Mouse (Mus musculus) CH12.LX (cell line): ENCODE data around the gene Adamtsl1. TPM values are rescaled to one million over a fixed set of nuclear protein-coding genes. Genes with fewer than 3 reads are reported as not detected.

Experiments
- DNase-seq: peaks from one replicate; pipeline ENCODE4 v3.0.0-alpha.2; 2013; ENCODE audit errors: extremely low read depth
- H3K27ac ChIP-seq: 2 replicates; pipeline ENCODE4 v1.5.1; 2012; ENCODE audit warnings: low read depth, mild to moderate bottlenecking, control low read depth, moderate library complexity; ENCODE audit not compliant: insufficient read depth
- H3K27me3 ChIP-seq: replicated peaks from 2 replicates; pipeline ENCODE3; 2012; ENCODE audit warnings: inconsistent platforms
- H3K36me3 ChIP-seq, 2 experiments: replicated peaks in 1 of 2; 2 replicates each; pipeline versions ENCODE3 to v1.6.1; 2012; ENCODE audit warnings: inconsistent platforms in 1 of 2, low read length in 1 of 2, mild to moderate bottlenecking in 1 of 2, mixed read lengths in 1 of 2, moderate library complexity in 1 of 2; ENCODE audit not compliant: control insufficient read depth in 1 of 2, insufficient read depth in 1 of 2
- H3K4me1 ChIP-seq, 2 experiments: 2 replicates each; pipeline ENCODE4 v1.6.1; 2012; ENCODE audit warnings: inconsistent platforms in 1 of 2, moderate library complexity in 1 of 2; ENCODE audit not compliant: insufficient read depth in 2 of 2, control insufficient read depth in 1 of 2
- H3K4me2 ChIP-seq: 2 replicates; pipeline ENCODE4 v1.6.1; 2012; ENCODE audit warnings: low read depth, mild to moderate bottlenecking, control low read depth; ENCODE audit not compliant: poor library complexity, insufficient read depth, severe bottlenecking
- H3K4me3 ChIP-seq, 3 experiments: fragments of 150-350 bp in 1 of 3; sonication (generic) in 1 of 3; replicated peaks in 1 of 3; 2 replicates each; pipeline versions ENCODE3 to v1.5.1; 2011 to 2012; ENCODE audit warnings: low read depth in 2 of 3, low read length in 2 of 3, mild to moderate bottlenecking in 2 of 3, moderate library complexity in 2 of 3, control low read depth in 1 of 3, improper control_type of control experiment in 1 of 3, inconsistent platforms in 1 of 3, mixed read lengths in 1 of 3; ENCODE audit not compliant: poor library complexity in 1 of 3
- H3K79me2 ChIP-seq: replicated peaks from 2 replicates; pipeline ENCODE4 v1.6.1; 2012; ENCODE audit warnings: mild to moderate bottlenecking, moderate library complexity; ENCODE audit not compliant: control insufficient read depth, poor library complexity, insufficient read depth, severe bottlenecking; ENCODE audit errors: extremely low read depth
- H3K9ac ChIP-seq: 2 replicates; pipeline ENCODE4 v1.6.1; 2012; ENCODE audit warnings: low read depth, mild to moderate bottlenecking, control low read depth, moderate library complexity; ENCODE audit not compliant: insufficient read depth
- H3K9me3 ChIP-seq: replicated peaks from 2 replicates; pipeline ENCODE3; 2012; ENCODE audit warnings: low read length, inconsistent platforms, mixed read lengths
- CHD2 ChIP-seq: IDR thresholded peaks from 2 replicates; pipeline ENCODE4 v1.6.1; 2011; ENCODE audit warnings: low read length, improper control_type of control experiment
- ELF1 ChIP-seq: IDR thresholded peaks from 2 replicates; pipeline ENCODE4 v1.6.1; 2014; ENCODE audit warnings: low read depth, mild to moderate bottlenecking, inconsistent platforms, low read length, improper control_type of control experiment
- ETS1 ChIP-seq: conservative IDR thresholded peaks from 2 replicates; pipeline ENCODE4 v1.6.1; 2012; ENCODE audit warnings: low read depth, mild to moderate bottlenecking, inconsistent platforms, low read length, improper control_type of control experiment, moderate library complexity
- GABPA ChIP-seq: IDR thresholded peaks from 2 replicates; pipeline ENCODE4 v1.6.1; 2012; ENCODE audit warnings: low read depth, low read length, improper control_type of control experiment, inconsistent platforms; ENCODE audit not compliant: insufficient replicate concordance
- JUN ChIP-seq: IDR thresholded peaks from 2 replicates; pipeline ENCODE4 v1.6.1; 2011; ENCODE audit warnings: low read depth, mild to moderate bottlenecking, low read length, improper control_type of control experiment, moderate library complexity; ENCODE audit not compliant: insufficient read depth
- JUND ChIP-seq: conservative IDR thresholded peaks from 2 replicates; pipeline ENCODE4 v1.6.1; 2011; ENCODE audit warnings: low read depth, low read length, improper control_type of control experiment
- MAZ ChIP-seq: IDR thresholded peaks from 2 replicates; pipeline ENCODE4 v1.6.1; 2012; ENCODE audit warnings: low read depth, mild to moderate bottlenecking, inconsistent platforms, low read length, improper control_type of control experiment, moderate library complexity
- NELFE ChIP-seq: IDR thresholded peaks from 2 replicates; pipeline ENCODE4 v1.6.1; 2011; ENCODE audit warnings: low read depth, low read length, improper control_type of control experiment
- NRF1 ChIP-seq: IDR thresholded peaks from 2 replicates; pipeline ENCODE4 v1.6.1; 2014; ENCODE audit warnings: low read depth, mild to moderate bottlenecking, inconsistent platforms, low read length, improper control_type of control experiment, moderate library complexity
- RAD21 ChIP-seq: IDR thresholded peaks from 2 replicates; pipeline ENCODE4 v1.6.1; 2011; ENCODE audit warnings: low read depth, mild to moderate bottlenecking, low read length, improper control_type of control experiment, moderate library complexity
- TCF12 ChIP-seq: IDR thresholded peaks from 2 replicates; pipeline ENCODE4 v1.6.1; 2014; ENCODE audit warnings: low read depth, mild to moderate bottlenecking, inconsistent platforms, low read length, improper control_type of control experiment
- ZC3H11A ChIP-seq: IDR thresholded peaks from 2 replicates; pipeline ENCODE4 v1.6.1; 2012; ENCODE audit warnings: low read depth, mild to moderate bottlenecking, inconsistent platforms, low read length, improper control_type of control experiment
- ZNF384 ChIP-seq: IDR thresholded peaks from 2 replicates; pipeline ENCODE4 v1.6.1; 2012; ENCODE audit warnings: low read depth, low read length, improper control_type of control experiment, inconsistent platforms
- dilution Hi-C: fragments of 300-500 bp; cut with MboI; formaldehyde crosslinking; loops from 2 replicates; pipeline ENCODE4 v1.14.3; 2020; ENCODE audit warnings: low sequenced_read_pairs; ENCODE audit not compliant: extremely low pct_unique_long_range_greater_than_20kb, extremely low pct_ligation_motif_present
- in situ Hi-C: fragments of 300-500 bp; cut with MboI; formaldehyde crosslinking; loops from 3 replicates; pipeline ENCODE4 v1.14.3; 2019; ENCODE audit warnings: low sequenced_read_pairs, low pct_ligation_motif_present, low pct_unique_long_range_greater_than_20kb, mixed read lengths
- polyA plus RNA-seq: library from polyadenylated mRNA; unstranded; fragments of >175 nt; gene quantifications from 2 replicates; pipeline ENCODE4 v1.2.1, GENCODE M21; 2012; ENCODE audit warnings: low read depth; ENCODE audit not compliant: insufficient read length
- total RNA-seq, 2 experiments: library from RNA; depleted of rRNA; stranded (reverse); fragments of 300-350 nt in 1 of 2; fragments of >200 nt in 1 of 2; gene quantifications; 2 replicates each; pipeline ENCODE4 v1.2.3; 2012 to 2014

The Adamtsl1 gene
- total and polyA plus RNA-seq, 3 experiments: not detected

DNA sequence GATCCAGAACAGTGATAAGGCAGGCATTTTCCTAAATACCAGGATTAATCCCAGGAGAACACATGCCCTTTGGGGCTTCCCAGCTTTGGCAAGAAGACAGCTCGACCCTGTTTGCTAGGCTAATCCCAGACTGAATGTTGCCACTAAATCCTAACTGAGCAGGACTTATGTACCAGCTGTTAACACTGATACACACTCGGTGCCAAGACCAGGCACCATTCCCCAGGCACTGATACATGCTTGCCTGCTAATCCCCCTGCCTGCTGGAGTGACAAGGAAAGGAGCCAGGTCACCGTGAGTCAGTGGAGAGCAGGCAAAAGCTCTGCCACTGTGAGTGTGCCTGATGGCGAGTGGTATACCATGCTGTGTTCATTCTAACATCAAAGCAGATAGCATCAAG is 505.6 kb downstream of the Adamtsl1 start:
- H3K27ac ChIP-seq: no peak overlapping the region
- no peaks in the 10 kb centered on the region for H3K27me3 ChIP-seq
- in situ Hi-C loops (no loop called here), dilution Hi-C loops (no loop called here)
- TF ChIP-seq JUN (no peak), MAZ (no peak), GABPA (no peak), ETS1 (no peak), NRF1 (no peak), NELFE (no peak)
- H3K9ac ChIP-seq: no peak overlapping the region
- no peaks in the 10 kb centered on the region for H3K4me1 ChIP-seq
- H3K79me2 ChIP-seq: no peaks in the 10 kb centered on the region
- H3K4me3 ChIP-seq: no peak overlapping the region
- no peak for DNase-seq
- H3K4me2 ChIP-seq: no peak overlapping the region
- no peaks in the 10 kb centered on the region for H3K36me3 ChIP-seq
- H3K9me3 ChIP-seq: peaks cover 28% of the 10 kb centered on the region

DNA sequence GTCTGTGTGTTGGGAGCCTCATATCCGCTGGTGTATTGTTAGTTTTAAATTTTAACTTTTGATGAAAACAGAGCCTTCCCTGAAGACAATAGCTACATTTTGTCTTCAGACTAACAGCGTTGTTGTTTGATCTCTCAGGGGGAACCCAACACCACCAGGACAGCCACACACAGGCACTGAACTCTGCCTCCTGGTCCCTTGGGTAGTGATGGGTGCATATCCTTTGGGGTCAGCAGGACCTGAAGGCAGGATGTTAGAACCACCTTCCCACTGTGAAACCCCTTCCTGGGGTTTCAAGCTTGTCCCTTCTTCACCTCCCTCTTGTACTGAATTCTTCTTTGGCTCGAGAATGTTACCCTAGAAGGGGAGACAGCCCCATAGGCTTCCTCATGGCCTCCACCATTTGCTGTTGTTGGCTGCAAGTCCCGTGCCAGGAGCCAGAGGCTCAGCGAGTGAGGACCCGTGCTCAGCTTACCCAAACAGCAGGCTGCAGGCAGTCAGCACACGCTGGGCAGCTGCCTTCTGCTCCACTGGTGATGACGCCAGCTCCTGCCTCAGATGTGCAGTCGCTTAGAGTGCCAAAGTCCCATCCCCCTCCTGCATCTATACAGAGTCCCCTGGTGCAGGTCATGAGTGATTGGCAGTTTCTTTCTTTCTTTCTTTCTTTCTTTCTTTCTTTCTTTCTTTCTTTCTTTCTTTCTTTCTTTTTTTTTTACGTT is 506.6 kb downstream of the Adamtsl1 start:
- Histone ChIP-seq H3K4me1 (no peaks in the 10 kb centered on the region), H3K9me3 (peaks cover 27% of the 10 kb centered on the region), H3K4me2 (no peak overlapping the region), H3K79me2 (no peaks in the 10 kb centered on the region), H3K27me3 (no peaks in the 10 kb centered on the region), H3K4me3 (no peak overlapping the region), H3K27ac (no peak overlapping the region), H3K36me3 (no peaks in the 10 kb centered on the region), H3K9ac (no peak overlapping the region)
- dilution Hi-C loops (no loop called here), in situ Hi-C loops (no loop called here)
- DNase-seq: no peak
- TF ChIP-seq TCF12: no peak
- TF ChIP-seq ZNF384: no peak
- TF ChIP-seq MAZ: no peak
- TF ChIP-seq CHD2: no peak
- TF ChIP-seq ZC3H11A: no peak
- TF ChIP-seq ELF1: no peak
- TF ChIP-seq RAD21: no peak
- TF ChIP-seq JUND: no peak
- TF ChIP-seq NELFE: no peak
